Mouse (Mus musculus) midbrain, embryonic 11.5 days (tissue): ENCODE measurements around the gene Tspoap1. TPM values are rescaled to one million over a fixed set of nuclear protein-coding genes. Genes with fewer than 3 reads are reported as not detected.
A peak's percentile ranks its signal among the peaks of the same experiment; 100 is the strongest.

Experiments
- ATAC-seq: fragments of 200-750 bp; cut with Nextera tagmentation; 2 replicates; pipeline ENCODE4 v1.8.0; 2017; ENCODE audit warnings: moderate TSS enrichment, moderate library complexity; ENCODE audit not compliant: low FRiP score
- DNase-seq: peaks from one replicate; pipeline ENCODE4 v3.0.0; 2015; ENCODE audit warnings: low spot score; ENCODE audit errors: missing footprints
- H3K27ac ChIP-seq: fragments of 300-500 bp; sonication (generic); 2 replicates; pipeline ENCODE4 v1.5.1; 2014; ENCODE audit warnings: low read depth, low read length
- H3K27me3 ChIP-seq: fragments of 300-500 bp; sonication (generic); 2 replicates; pipeline ENCODE4 v1.6.1; 2014; ENCODE audit warnings: mild to moderate bottlenecking, low read length, moderate library complexity, mixed read lengths; ENCODE audit not compliant: control insufficient read depth, insufficient read depth
- H3K36me3 ChIP-seq: fragments of 300-500 bp; sonication (generic); 2 replicates; pipeline ENCODE4 v1.6.1; 2014; ENCODE audit warnings: mild to moderate bottlenecking, low read length, moderate library complexity, mixed read lengths; ENCODE audit not compliant: control insufficient read depth, insufficient read depth
- H3K4me1 ChIP-seq: fragments of 300-500 bp; sonication (generic); 2 replicates; pipeline ENCODE4 v1.6.1; 2014; ENCODE audit warnings: low read length; ENCODE audit not compliant: control insufficient read depth, insufficient read depth
- H3K4me2 ChIP-seq: fragments of 300-500 bp; sonication (generic); 2 replicates; pipeline ENCODE4 v1.6.1; 2014; ENCODE audit warnings: mild to moderate bottlenecking, moderate library complexity
- H3K4me3 ChIP-seq: fragments of 300-500 bp; sonication (generic); 2 replicates; pipeline ENCODE4 v1.5.1; 2014; ENCODE audit warnings: low read depth, low read length
- H3K9ac ChIP-seq: fragments of 300-500 bp; sonication (generic); 2 replicates; pipeline ENCODE4 v1.6.1; 2014; ENCODE audit warnings: low read length
- H3K9me3 ChIP-seq: fragments of 300-500 bp; sonication (generic); 2 replicates; pipeline ENCODE4 v1.6.1; 2016; ENCODE audit warnings: low read length; ENCODE audit not compliant: control insufficient read depth
- WGBS: fragments of 180-500 bp; shearing (Covaris S2); extraction: QIAGEN DNeasy Blood & Tissue Kit; methylation state at CpG from one replicate; pipeline ENCODE4 v1.1.7; 2014; 5-methylcytosine and 5-hydroxymethylcytosine counted together
- polyA plus RNA-seq: library from polyadenylated mRNA; unstranded; fragments of >200 nt; fragmentation: Nextera tagmentation; extraction: Ambion mirVana; gene quantifications from 2 replicates; pipeline ENCODE4 v1.2.1, GENCODE M21; 2014

The Tspoap1 gene
- polyA plus RNA-seq, 1 experiment from 2014 or later, result 7.0 TPM

DNA sequence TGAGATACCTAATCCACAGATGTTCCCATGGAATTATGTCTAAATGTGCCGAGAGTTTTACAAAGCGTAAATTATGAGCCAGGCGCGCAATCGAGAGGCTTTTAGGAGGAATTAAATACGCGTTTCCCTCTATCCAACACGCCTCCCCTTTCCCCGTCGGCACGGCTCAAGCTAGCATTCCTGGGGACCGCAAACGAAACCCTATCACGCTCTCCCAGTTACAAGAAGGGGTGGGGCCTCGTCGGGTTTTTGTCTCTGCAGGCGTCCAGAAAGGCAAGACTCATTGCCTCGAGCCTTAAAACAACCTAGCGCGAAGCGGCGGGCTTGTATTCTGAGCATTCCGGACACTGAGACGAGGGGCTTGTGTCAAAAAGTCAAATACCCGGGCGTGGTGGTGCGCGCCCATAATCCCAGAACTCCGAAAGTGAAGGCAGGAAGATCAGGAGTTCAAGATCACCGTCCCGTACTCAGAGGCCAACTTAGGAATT, 23.6 kb upstream of the Tspoap1 start:
- Histone ChIP-seq H3K4me1 (peaks cover 19% of the 10 kb centered on the region), H3K9me3 (no peaks in the 10 kb centered on the region), H3K4me3 (peak overlapping the region; percentile 78), H3K4me2 (peak overlapping the region; percentile 96), H3K27me3 (peaks cover 2% of the 10 kb centered on the region; the same call in 1 of the 2 replicates), H3K9ac (peak overlapping the region; percentile 82), H3K36me3 (no peaks in the 10 kb centered on the region), H3K27ac (peak overlapping the region; percentile 36; the same call in 1 of the 2 replicates)
- ATAC-seq (peak; percentile 65), DNase-seq (peak; percentile 95)
- WGBS, result 2% methylated on average over 31 of the region's 31 CpGs

- peak within 1 kb of the TSS; percentile 78 for H3K4me3 ChIP-seq
- H3K9ac ChIP-seq, result peak within 1 kb of the TSS; percentile 82
- peak within 1 kb of the TSS; percentile 36; the same call in 1 of the 2 replicates for H3K27ac ChIP-seq
- ATAC-seq (peak; percentile 93), DNase-seq (peak; percentile 100)
- no peaks in the 10 kb centered on the region for H3K9me3 ChIP-seq
- under 1% methylated on average over 57 of the region's 57 CpGs for WGBS
- H3K4me2 ChIP-seq, result peak within 1 kb of the TSS; percentile 96
- peaks cover 19% of the 10 kb centered on the region for H3K4me1 ChIP-seq
- peaks cover 2% of the 10 kb centered on the region; the same call in 1 of the 2 replicates for H3K27me3 ChIP-seq
- H3K36me3 ChIP-seq, result no peaks in the 10 kb centered on the region
Measured at GRCm38 (mm10) chr11:87737175-87737740, 23.1 kb upstream of the Tspoap1 start, which contains the start of gene Supt4a. TSS of gene Supt4a (plus strand) at chr11:87737552.

DNA sequence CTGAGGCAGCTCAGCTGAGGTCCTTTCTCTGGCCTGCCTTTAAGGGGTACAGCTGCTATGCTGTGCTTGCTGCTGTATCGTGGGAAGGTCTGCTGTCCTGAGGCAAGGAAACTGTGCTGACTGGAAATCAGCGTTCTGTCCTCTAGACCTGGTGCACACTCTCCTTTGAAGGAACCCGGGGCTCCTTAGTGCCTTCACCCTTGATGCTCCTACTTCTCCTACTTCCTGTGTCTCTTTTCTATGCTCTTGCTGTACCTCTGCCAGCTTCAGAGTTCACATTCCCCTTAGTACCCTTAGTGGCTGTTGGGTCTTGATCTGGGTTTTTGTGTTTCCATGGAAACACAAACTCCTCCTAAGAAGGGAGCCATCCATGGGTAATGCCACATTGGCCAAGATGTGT, 16.6 kb upstream of the Tspoap1 start:
- WGBS, result 95% methylated on average over 3 of the region's 3 CpGs

GRCm38 (mm10) chr11:87744964-87745363, 15.4 kb upstream of the Tspoap1 start:
- 85% methylated on average over 4 of the region's 4 CpGs for WGBS
- H3K27me3 ChIP-seq, result no peaks in the 10 kb centered on the region
- no peak overlapping the region for H3K9ac ChIP-seq
- no peak overlapping the region for H3K4me2 ChIP-seq
- no peaks in the 10 kb centered on the region for H3K4me1 ChIP-seq
- H3K36me3 ChIP-seq, result peaks cover 3% of the 10 kb centered on the region; the same call in 1 of the 2 replicates
- DNase-seq (peak; percentile 60), ATAC-seq (no peak)
- H3K27ac ChIP-seq, result no peak overlapping the region
- no peaks in the 10 kb centered on the region for H3K9me3 ChIP-seq
- no peak overlapping the region for H3K4me3 ChIP-seq

More for the DNA sequence above, 16.6 kb upstream of the Tspoap1 start:
- Histone ChIP-seq H3K27ac (no peak overlapping the region), H3K9me3 (no peaks in the 10 kb centered on the region), H3K36me3 (peaks cover 3% of the 10 kb centered on the region; the same call in 1 of the 2 replicates), H3K4me2 (no peak overlapping the region), H3K9ac (no peak overlapping the region), H3K4me3 (no peak overlapping the region), H3K27me3 (no peaks in the 10 kb centered on the region), H3K4me1 (no peaks in the 10 kb centered on the region)
- no peak for ATAC-seq
- DNase-seq, result peak; percentile 65

DNA sequence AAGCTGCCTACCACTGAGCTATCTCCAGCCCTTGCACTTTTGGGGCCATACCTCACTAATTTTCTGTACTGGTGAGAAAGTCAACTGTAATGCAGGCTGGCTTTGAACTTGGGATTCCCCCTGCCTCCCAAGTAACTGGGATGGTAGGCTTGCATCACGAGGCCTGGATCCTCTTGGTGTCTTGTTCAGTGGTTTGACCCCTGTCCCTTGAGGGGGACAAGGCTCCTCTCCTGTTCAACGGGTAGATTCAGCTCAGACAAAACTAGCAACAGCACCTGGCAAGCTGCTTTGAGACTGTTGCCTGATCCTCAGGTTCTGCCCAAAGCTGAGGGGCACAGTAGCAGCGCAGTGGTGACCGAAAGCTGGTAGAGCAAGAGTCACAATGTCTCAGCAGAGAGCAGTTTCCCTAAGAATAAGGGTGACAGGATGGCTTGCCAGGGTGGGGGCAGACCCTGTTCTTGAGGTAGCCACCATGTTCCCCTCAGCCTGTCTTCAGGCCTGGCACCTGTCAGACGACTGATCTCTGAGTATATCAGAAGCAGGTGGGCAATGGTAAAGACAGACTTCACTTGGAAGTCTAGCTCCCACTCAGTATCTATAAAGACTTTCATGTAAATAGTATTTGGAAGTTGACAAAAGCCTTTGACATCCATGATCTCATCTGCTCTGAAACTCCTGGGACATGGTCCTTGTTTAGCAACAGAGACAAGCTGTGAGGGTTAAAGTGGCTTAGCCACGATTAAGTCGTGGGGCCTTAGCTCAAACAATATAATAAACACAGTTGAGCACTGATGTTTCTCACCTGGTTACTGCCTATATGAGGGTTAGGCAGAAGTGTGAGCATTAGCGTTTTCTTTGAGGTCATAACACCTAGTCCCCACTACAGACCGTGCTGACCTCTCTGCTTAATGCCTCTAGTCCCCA, 14.4 kb upstream of the Tspoap1 start:
- ATAC-seq, result no peak
- 82% methylated on average over 9 of the region's 9 CpGs for WGBS
- no peak overlapping the region for H3K4me3 ChIP-seq

GRCm38 (mm10) chr11:87747312-87747711, 13.0 kb upstream of the Tspoap1 start:
- no peak overlapping the region for H3K27ac ChIP-seq
- ATAC-seq, result no peak
- peaks cover 3% of the 10 kb centered on the region; the same call in 1 of the 2 replicates for H3K36me3 ChIP-seq
- peak; percentile 12 for DNase-seq
- no peaks in the 10 kb centered on the region for H3K9me3 ChIP-seq
- H3K4me3 ChIP-seq, result no peak overlapping the region
- no peak overlapping the region for H3K9ac ChIP-seq
- no peaks in the 10 kb centered on the region for H3K4me1 ChIP-seq
- H3K4me2 ChIP-seq, result no peak overlapping the region
- no peaks in the 10 kb centered on the region for H3K27me3 ChIP-seq
- WGBS, result 82% methylated on average over 5 of the region's 5 CpGs

More for the DNA sequence above, 14.4 kb upstream of the Tspoap1 start:
- Histone ChIP-seq H3K4me1 (no peaks in the 10 kb centered on the region), H3K27ac (no peak overlapping the region), H3K36me3 (peaks cover 3% of the 10 kb centered on the region; the same call in 1 of the 2 replicates), H3K9ac (no peak overlapping the region), H3K27me3 (no peaks in the 10 kb centered on the region), H3K4me2 (no peak overlapping the region), H3K9me3 (no peaks in the 10 kb centered on the region)
- DNase-seq, result peak; percentile 57

DNA sequence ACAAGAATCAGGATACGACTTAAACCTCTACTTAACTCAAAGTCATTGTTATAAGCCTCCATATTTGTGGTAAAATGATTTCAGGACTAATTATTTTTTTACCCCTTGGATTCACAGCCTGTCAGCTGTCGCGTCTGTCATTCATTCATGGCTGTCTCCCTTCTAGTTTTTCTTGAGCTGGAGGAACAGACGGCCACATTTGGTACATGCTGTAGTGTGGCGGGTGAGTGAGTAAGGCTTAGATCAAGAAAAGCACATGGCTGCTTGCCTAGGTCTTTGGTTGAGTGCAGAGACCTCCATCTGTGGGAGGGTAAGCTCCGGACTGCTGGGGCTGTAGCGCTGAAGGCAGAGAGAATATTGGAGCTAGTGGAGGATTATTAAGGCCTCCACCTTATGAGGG, 12.6 kb upstream of the Tspoap1 start:
- Histone ChIP-seq H3K27ac (no peak overlapping the region), H3K27me3 (no peaks in the 10 kb centered on the region), H3K4me2 (no peak overlapping the region), H3K9ac (no peak overlapping the region), H3K9me3 (no peaks in the 10 kb centered on the region), H3K4me1 (no peaks in the 10 kb centered on the region), H3K36me3 (peaks cover 3% of the 10 kb centered on the region; the same call in 1 of the 2 replicates), H3K4me3 (no peak overlapping the region)
- WGBS, result 92% methylated on average over 7 of the region's 7 CpGs
- DNase-seq, result peak; percentile 26
- no peak for ATAC-seq

DNA sequence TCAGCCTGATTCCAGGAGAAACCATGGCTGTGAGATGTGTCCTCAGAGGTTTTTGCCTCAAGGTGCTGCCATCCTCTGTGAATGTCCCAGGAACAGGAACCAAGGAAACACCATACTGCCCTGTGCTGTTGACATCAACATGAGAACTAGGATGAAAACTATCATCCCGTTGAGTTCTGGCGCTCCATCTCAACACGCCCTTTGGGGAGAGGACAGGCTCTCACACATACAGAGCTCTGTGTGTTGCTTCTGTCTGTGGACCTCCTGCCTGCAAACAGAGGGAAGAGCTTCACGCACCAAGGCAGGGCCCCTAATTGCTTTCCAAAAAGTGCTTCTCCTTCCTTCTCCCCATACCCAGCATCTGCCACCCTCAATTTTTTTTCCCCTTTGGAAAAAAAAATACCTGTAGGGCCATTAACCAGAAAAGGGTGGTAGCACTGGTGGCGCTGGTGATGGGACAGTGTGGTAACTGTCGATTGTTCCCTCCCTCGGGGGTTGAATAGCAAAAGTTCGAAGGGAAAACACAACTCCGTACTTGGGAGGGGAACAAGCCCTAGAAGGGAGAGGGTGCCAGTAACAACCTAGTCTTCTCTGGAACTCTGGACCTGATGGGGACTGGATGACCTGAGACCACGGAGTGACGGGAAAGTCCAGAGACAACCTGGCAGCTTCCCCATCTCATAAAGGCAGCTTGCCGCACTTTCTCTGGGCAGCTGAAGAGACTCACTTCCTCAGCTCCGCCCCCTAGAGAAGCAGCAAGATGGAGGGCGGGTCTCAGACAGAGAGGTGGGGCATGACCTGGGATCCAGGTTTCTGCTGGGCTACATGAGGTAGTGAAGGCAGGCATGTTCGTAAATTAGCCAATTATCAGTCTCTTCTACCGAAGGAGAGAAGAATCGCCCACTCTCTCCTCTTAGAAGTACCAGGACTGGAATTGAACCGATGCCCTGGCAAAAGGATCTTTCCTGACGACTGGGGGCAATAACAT, 11.9 kb upstream of the Tspoap1 start:
- no peak for ATAC-seq
- no peak overlapping the region for H3K27ac ChIP-seq

More for the DNA sequence above, 11.9 kb upstream of the Tspoap1 start:
- H3K4me3 ChIP-seq, result no peak overlapping the region
- WGBS, result 39% methylated on average over 19 of the region's 19 CpGs
- H3K9me3 ChIP-seq, result no peaks in the 10 kb centered on the region
- DNase-seq, result peak; percentile 80
- no peak overlapping the region for H3K9ac ChIP-seq
- H3K27me3 ChIP-seq, result no peaks in the 10 kb centered on the region
- H3K36me3 ChIP-seq, result peaks cover 3% of the 10 kb centered on the region; the same call in 1 of the 2 replicates
- no peak overlapping the region for H3K4me2 ChIP-seq
- H3K4me1 ChIP-seq, result no peaks in the 10 kb centered on the region
